Mouse (Mus musculus) embryo, embryonic 9.5 days (tissue): ENCODE measurements around the gene Mtmr14.

Experiments used
- DNase-seq: peaks from one replicate; pipeline ENCODE4 v3.0.0-alpha.2; 2017; ENCODE audit errors: extremely low spot score

Gene Mtmr14

DNA sequence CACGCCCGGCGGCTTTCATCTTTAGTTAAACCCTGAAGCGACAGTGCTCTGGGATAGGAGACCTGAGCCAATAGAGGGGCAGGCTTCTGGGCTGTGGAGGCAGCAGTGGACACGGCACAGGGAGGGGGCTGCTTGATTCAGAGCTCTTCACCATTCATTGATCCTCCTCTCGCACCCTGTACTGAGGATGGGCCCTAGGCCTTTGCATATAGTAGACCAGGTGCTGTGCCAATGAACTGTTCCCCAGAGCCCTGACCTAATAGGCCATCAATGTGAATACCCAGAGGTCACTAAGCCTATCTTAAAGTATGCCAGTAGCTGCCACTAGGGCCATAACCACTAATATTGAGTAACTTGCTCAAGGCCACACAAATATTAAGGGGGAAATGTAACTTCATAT lies 44.0 kb downstream of the Mtmr14 start:
- DNase-seq: no peak

- peak; percentile 62 for DNase-seq
Observed at GRCm38 (mm10) chr6:113282101-113282802, 44.6 kb downstream of the Mtmr14 start, which contains the start of gene Cpne9. Gene Cpne9, plus strand, starts transcription at chr6:113282307.

DNA sequence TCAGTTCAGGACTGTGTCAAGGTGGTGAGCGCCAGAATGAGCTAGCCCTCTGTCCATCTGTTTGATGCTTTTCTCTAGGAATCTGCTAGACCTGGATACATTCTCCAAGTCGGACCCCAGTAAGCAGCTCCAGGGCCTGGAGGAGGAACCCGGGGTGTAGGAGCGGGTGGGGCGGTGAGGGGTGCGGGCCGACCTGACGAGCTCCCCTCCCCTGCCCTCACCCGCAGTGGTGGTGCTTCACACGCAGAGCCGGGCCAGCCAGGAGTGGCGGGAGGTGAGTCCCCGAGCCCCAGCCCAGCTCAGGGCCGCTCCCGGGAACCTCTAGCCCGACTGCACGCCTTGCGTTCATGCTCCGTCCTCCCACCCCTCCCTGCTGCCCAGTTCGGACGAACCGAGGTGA lies 45.3 kb downstream of the Mtmr14 start:
- no peak for DNase-seq

GRCm38 (mm10) chr6:113283500-113283899 lies 45.9 kb downstream of the Mtmr14 start:
- DNase-seq: no peak

- no peak for DNase-seq
Observed at GRCm38 (mm10) chr6:113284931-113285330, 47.3 kb downstream of the Mtmr14 start.

GRCm38 (mm10) chr6:113286316-113286715 lies 48.7 kb downstream of the Mtmr14 start:
- no peak for DNase-seq

DNA sequence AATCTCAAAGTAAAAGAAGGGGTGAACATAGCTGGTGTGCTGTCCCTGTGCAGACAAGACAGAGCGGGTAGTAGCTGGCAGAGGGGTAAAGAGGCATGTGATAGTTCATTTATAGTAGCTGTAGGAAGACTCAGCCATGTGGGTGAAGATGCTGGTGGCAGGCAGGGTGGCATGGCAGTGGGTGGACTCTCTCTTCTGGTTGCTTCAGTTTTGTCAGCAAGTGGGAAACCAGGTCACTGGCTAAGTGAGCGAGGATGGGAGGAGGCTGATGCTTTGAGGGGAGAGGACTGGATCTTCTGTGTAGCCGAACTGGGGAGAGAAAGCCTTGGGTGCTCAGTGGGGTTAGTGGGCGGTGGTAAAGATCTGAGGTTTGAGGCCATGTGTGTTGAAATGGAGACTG lies 49.6 kb downstream of the Mtmr14 start:
- no peak for DNase-seq

DNA sequence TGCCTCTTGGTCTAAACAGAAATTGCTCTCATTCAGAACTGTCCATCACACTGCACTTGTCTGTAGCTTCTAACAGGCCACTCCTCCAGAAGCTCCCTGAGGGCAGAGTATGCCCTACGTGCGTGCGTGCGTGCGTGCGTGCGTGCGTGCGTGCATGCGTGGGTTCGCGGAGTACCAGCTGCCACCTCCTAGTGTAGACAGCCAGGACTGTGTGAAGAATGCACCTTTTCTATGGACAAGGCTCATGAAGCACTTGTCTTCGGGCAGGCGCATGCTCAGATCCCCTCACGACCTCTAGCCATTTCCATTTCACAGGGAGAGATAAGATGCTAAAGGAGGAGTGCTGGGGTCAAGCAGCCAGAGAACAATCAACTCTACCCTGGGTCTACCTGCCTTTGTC lies 51.7 kb downstream of the Mtmr14 start:
- DNase-seq: no peak

- DNase-seq: no peak
Observed at GRCm38 (mm10) chr6:113290346-113290745, 52.7 kb downstream of the Mtmr14 start.

DNA sequence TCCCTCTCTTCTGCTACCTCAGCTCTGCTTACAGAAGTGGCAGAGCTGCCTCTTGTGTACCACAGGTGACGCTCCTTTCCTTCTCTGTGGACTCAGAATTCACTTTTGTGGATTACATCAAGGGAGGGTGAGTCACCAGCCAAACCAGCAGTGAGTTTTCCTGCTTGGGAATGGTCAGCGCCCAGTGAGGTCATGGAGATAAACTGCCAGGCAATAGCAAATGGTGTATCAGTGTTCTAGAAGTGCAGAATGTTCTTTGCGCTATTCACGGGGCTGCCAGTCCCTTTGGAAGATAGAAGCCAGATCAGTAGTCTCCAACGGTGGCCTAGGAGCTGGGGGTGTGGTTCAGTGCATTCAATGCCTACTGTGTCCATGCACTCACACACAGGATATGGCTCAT lies 55.3 kb downstream of the Mtmr14 start:
- no peak for DNase-seq

DNA sequence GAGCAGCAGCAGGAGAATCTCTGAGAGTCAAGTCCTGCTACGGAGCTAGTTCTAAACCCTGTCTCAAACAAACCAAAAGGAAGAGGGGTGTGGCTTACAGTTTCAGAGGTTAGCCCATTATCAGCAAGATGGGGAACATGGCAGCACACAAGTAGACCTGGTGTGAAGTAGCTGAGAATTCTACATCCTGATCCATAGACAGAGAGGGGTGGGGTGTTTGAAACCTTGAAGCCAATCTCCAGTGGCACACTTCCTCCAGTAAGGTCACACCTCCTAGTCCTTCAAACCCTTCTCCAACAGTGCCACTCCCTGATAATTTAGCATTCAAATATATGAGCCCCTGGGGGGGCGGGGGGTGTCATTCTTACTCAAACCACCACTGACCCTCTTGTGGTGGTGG lies 58.4 kb downstream of the Mtmr14 start:
- DNase-seq: no peak

- DNase-seq: no peak
Observed at GRCm38 (mm10) chr6:113296639-113297038, 59.0 kb downstream of the Mtmr14 start.

GRCm38 (mm10) chr6:113301350-113301749 lies 63.7 kb downstream of the Mtmr14 start:
- no peak for DNase-seq

DNA sequence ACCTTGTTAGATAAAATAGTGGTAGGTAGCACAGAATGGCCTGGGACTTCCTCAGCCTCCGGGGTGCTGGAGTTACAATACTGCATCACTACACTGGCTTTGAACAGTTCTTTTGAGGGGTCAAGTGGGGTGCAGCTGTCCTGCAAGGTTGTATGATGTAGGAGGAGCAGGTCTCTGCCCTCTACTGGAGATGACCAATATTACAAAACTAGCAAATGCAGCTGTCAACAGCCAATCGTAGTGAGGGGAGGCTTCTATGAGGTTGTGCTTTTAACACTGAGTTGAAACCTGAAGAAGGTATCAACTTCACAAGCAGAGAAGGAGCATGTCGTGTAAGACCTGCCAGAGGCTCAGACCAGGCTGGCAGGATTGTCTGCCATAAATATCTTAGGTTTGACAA lies 64.6 kb downstream of the Mtmr14 start:
- DNase-seq: peak; percentile 34

DNA sequence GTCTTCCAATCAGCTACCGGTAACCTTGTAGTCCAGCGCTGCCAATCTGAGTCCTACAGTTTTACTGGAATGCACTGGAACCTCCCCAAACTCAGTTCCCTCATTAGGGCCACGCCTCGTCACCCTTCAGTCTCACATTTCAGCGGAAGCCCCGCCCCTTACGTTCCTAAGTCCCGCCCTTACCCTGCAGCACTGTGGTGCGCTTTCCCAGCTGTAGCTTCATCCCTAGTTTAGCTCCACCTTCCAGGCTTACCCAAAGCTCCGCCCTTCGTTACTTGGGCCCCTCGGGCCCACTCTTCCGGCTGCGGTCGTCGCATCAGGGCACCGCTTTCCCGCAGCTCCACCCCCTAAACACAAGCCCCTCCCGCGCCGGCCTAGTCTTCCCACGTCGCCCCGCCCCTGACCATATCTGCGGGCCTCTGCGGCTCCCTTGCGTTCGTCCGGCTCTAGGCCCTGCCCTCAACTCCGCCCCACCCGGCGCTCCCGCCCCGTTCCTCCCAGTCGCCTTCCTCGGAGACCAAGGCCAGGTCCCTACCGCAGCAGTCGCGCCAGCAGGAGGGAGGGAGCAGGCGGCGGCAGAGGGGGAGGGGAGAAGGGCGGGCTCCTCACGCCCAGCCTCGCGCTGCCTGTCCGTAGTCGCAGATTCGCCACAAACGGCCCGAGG lies 68.8 kb downstream of the Mtmr14 start:
- DNase-seq: peak; percentile 99

DNA sequence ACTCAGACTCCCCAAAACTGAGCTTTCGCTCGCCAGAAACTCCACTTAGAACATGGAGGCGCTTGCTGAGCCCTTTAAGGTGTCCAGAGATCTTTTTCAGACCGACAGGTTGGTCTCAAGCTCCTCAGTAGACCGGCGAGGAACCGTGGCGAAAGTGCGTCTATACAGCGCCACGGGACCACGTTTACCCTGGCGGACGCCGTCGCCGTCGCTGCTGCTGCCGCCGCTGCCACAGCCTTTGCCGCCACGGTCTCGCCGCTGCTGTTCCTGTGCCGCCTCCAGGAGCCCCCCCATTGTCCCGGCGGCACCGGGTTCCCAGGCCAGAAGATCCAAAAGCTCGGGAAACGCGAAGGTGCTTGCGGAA lies 69.3 kb downstream of the Mtmr14 start, which contains the start of gene Brpf1:
Gene Brpf1, plus strand, starts transcription at position 152 of the 364 bp plus-strand sequence.
- no peak for DNase-seq

DNA sequence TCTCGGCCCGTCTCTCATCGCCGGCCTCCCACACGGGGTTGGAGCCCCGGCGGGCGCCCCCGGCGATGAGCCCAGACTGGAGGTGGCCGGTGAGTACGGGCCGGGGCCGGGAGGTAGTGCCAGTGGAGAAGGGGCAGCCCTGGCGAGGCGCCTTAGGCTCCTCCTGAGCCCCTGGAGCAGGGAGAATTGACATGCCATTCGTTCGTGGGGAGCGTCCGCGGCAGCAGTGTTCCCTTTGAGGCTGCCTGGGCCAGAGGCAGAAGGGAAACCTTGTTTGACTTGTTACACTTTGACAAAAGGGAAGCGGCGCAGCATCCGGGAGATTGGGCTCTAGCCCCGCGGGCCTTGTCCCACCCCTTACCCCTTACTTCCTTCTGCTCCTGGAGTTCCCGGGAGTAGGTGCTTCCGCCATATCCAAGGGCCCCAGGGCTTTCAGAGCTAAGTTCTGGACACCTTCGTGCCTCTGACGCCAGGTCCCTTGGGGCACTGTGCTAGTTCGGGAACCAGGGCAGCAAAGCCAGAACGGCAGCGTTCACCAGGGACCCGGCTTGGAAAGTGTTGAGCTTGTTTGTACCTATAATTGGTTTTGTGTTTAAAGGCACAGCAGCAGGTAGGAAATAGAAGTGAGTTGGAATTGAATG lies 70.0 kb downstream of the Mtmr14 start:
- peak; percentile 38 for DNase-seq

GRCm38 (mm10) chr6:113308141-113308540 lies 70.5 kb downstream of the Mtmr14 start:
- DNase-seq: peak; percentile 25

DNA sequence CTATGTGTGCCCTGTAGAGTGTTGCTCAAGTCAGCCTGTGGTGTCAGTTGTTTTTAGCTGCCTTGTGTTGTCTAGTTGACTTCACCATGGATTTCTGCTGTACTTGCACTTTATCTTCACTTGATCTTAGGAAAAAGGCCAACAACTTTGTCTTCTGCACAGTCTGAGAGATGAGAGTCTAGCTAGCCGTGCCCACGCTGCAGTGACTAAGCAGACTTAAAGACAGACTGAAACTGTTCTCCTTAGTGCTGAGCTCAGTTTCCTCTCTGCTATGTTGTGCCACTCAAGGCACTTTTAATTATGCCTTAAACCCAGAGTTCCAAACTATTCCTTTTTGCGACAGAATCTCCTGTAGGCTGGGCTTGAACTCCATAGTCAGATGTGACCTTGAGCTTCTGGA lies 78.3 kb downstream of the Mtmr14 start:
- no peak for DNase-seq

DNA sequence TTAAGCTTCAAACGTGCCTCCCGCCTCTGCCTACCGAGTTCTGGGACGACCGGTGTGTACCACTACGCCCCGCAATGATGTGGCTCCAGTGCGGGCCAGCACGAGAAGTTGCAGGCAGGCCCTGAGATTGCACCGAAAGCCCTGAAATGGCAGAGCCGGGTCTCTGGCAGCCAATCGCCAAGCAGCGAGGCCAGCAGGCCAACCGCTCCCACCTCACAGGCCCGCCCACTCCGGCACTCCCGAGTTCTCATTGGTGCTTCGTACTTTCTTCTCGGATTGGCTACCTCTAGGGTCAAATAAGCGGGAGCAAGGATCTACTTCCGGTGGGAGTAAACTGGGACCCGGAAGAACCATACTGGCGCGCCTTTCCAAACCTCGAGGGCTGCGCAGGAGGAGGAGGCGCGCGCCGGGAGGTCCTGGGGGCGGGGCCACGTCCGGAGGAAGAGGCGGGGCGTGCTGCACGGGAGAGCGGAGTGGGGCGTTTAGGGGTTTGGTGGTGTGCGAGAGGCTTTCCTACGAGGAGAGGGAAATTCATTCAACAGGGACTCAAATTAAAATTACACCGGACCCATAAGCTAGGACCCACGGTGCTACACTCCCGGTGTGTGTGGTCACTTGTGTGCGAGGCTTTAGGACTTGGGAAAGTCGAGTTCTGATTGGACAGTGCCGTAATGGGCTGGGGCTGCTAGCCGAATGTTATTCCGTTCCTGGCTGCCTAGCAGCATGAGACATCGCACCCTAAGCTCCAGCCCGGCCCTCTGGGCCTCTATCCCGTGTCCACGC lies 89.1 kb downstream of the Mtmr14 start, which contains the start of gene Ogg1:
Gene Ogg1, plus strand, starts transcription at position 440 of the 783 bp plus-strand sequence.
- peak; percentile 97 for DNase-seq

DNA sequence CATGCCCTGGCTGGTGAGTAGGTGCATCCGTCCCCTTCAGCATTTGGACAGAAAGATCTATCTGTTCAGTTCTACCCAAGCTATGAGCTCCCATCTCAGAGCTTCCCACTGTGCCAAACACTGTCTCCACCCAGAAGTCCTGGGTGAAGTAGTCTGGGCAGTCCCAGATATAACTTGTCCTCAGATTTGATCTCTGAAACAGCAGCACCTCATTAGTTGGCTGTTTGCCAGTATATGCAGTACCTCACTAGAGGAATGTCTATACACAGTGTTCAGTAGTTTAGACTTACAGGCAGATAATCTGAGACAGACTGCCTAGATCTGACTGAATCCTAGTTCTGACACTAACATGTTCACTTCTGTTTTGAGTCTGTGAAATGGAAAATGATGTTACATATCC lies 91.8 kb downstream of the Mtmr14 start:
- no peak for DNase-seq

- DNase-seq: no peak
Observed at GRCm38 (mm10) chr6:113330547-113330946, 92.9 kb downstream of the Mtmr14 start.
